In genomic region chr10:115816511-115816910, GRCm38 (mm10) we compare ENCODE assay signal across 10 mouse cellular contexts. TPM values are rescaled to one million over a fixed set of nuclear protein-coding genes. Genes with fewer than 3 reads are reported as not detected.
A peak's percentile ranks its signal among the peaks of the same experiment; 100 is the strongest.
DNase-seq lines count a peak whose midpoint lies in the region; ATAC-seq and TF ChIP-seq lines count a peak whose summit lies in the region.
"Had no signal": no experiment of that assay in that cellular context is flagged by ENCODE, and none has a peak within 500 bp of the region (broad histone marks: within the 10 kb centered on the region; RNA-seq: fewer than 3 reads in every experiment).

Gene Tspan8 (plus strand): TSS chr10:115816832.

- no peaks in the 10 kb centered on the region for H3K36me3 ChIP-seq in heart, embryonic 11.5 days (ENCODE audit: control insufficient read depth, insufficient read depth, low read length)
- H3K36me3 ChIP-seq in MEL (ENCODE audit: control insufficient read depth in 1 of 2, insufficient read depth in 2 of 2, low read length in 2 of 2): peaks cover 0 to 7% of the 10 kb centered on the region in 2 experiments; a peak in 2 of 4 replicates
- H3K36me3 ChIP-seq in midbrain, embryonic 15.5 days (replicated peaks): no peaks in the 10 kb centered on the region

- intact Hi-C loops in gastrocnemius, postnatal 36 days (cut with DNase I): no loop called here

- no peaks in the 10 kb centered on the region for H3K4me1 ChIP-seq in heart, embryonic 11.5 days (ENCODE audit: control insufficient read depth, insufficient read depth, low read length)
- peaks cover 5 to 13% of the 10 kb centered on the region in 2 experiments; a peak in 3 of 4 replicates for H3K4me1 ChIP-seq in MEL (ENCODE audit: control insufficient read depth in 1 of 2, insufficient read depth in 2 of 2, low read length in 2 of 2)
- no peaks in the 10 kb centered on the region for H3K4me1 ChIP-seq in midbrain, embryonic 15.5 days

- no peaks in the 10 kb centered on the region for H3K79me2 ChIP-seq in MEL (ENCODE audit: control insufficient read depth, insufficient read depth, low read length, poor library complexity)

- no peaks in the 10 kb centered on the region for H3K27me3 ChIP-seq in heart, embryonic 11.5 days (ENCODE audit: control insufficient read depth, insufficient read depth, low read length)
- H3K27me3 ChIP-seq in MEL (ENCODE audit: control insufficient read depth in 1 of 2, insufficient read depth in 2 of 2, low read length in 2 of 2): no peaks in the 10 kb centered on the region
- no peaks in the 10 kb centered on the region for H3K27me3 ChIP-seq in midbrain, embryonic 15.5 days (replicated peaks)

- no peak within 1 kb of the TSS; the same call in 1 of the 2 replicates for H3K4me3 ChIP-seq in heart, embryonic 11.5 days (ENCODE audit: low read depth, low read length)
- peak within 1 kb of the TSS; percentile 46 to 76 for H3K4me3 ChIP-seq in MEL (ENCODE audit: control insufficient read depth in 1 of 2, insufficient read depth in 1 of 2, low read depth in 2 of 2, low read length in 2 of 2)
- H3K4me3 ChIP-seq in midbrain, embryonic 15.5 days: no peak within 1 kb of the TSS

- no peak for TF ChIP-seq POLR2A in MEL (IDR thresholded peaks at IDR 0.05; ENCODE audit: control insufficient read depth in 1 of 2, insufficient read depth in 1 of 2, low read depth in 1 of 2, low read length in 2 of 2, poor library complexity in 1 of 2)

- peak; percentile 53 to 60; a peak in 3 of 4 replicates for TF ChIP-seq EP300 in MEL (IDR thresholded peaks at IDR 0.05; ENCODE audit: low read depth in 1 of 2, low read length in 2 of 2)

- TF ChIP-seq CTCF in MEL (IDR thresholded peaks at IDR 0.05 in 2 of 3, conservative IDR thresholded peaks at IDR 0.05 in 1 of 3; ENCODE audit: control insufficient read depth in 1 of 3, insufficient read depth in 1 of 3, low read depth in 2 of 3, low read length in 3 of 3, poor library complexity in 1 of 3, severe bottlenecking in 1 of 3): no peak

- H3K9ac ChIP-seq in heart, embryonic 11.5 days (ENCODE audit: low read depth, low read length): no peak within 1 kb of the TSS
- H3K9ac ChIP-seq in MEL (ENCODE audit: control insufficient read depth, low read depth, low read length, poor library complexity, severe bottlenecking): peak within 1 kb of the TSS; percentile 81
- no peak within 1 kb of the TSS for H3K9ac ChIP-seq in midbrain, embryonic 15.5 days

- 28% methylated on average over 6 of the region's 6 CpGs for WGBS in heart, embryonic 11.5 days (ENCODE audit: insufficient replicate concordance)
- 58% methylated on average over 6 of the region's 6 CpGs for WGBS in midbrain, embryonic 15.5 days

- no peak for TF ChIP-seq RAD21 in MEL (IDR thresholded peaks at IDR 0.05; ENCODE audit: low read depth, low read length)

- no peak for ATAC-seq in heart, embryonic 11.5 days (replicated peaks; ENCODE audit: insufficient number of reproducible peaks, low FRiP score, low TSS enrichment)
- ATAC-seq in midbrain, embryonic 15.5 days (replicated peaks): no peak

- no peak for DNase-seq in heart, adult 18-20 months
- DNase-seq in MEL (ENCODE audit: low read depth, low spot score): peak; percentile 76
- no peak for DNase-seq in gastrocnemius, postnatal 36 days
- DNase-seq in lung, postnatal 25 days (ENCODE audit: low spot score): peak; percentile 21
- DNase-seq in cerebellum, adult 18-20 months: no peak
- DNase-seq in right cerebral cortex, postnatal 4 days: no peak
- DNase-seq: cerebellum, adult 2 months; heart, postnatal 4 days had no signal

- H3K9me3 ChIP-seq in heart, embryonic 11.5 days (replicated peaks; ENCODE audit: control insufficient read depth, low read length): no peaks in the 10 kb centered on the region
- no peaks in the 10 kb centered on the region for H3K9me3 ChIP-seq in MEL (replicated peaks; ENCODE audit: insufficient read depth, low read length)
- no peaks in the 10 kb centered on the region for H3K9me3 ChIP-seq in midbrain, embryonic 15.5 days

- peak within 1 kb of the TSS; percentile 21 for H3K4me2 ChIP-seq in heart, embryonic 11.5 days
- H3K4me2 ChIP-seq in midbrain, embryonic 15.5 days: no peak within 1 kb of the TSS

- H3K27ac ChIP-seq in heart, embryonic 11.5 days (ENCODE audit: low read depth, low read length): no peak within 1 kb of the TSS
- peak within 1 kb of the TSS; percentile 89 for H3K27ac ChIP-seq in MEL (ENCODE audit: control insufficient read depth, low read depth, low read length)
- H3K27ac ChIP-seq in midbrain, embryonic 15.5 days: no peak within 1 kb of the TSS

TF ChIP-seq in MEL, 35 proteins besides CTCF, POLR2A, EP300 and RAD21:
- TF ChIP-seq RCOR1 (IDR thresholded peaks at IDR 0.05; ENCODE audit: low read depth, low read length): 0 out of 2 replicates have a peak, but pooled peaks have one; percentile 15
- 0 out of 2 replicates have a peak, but pooled peaks have one; percentile 29 for TF ChIP-seq JUND (IDR thresholded peaks at IDR 0.05; ENCODE audit: low read depth, low read length)
- no peak for TF ChIP-seq TBP (IDR thresholded peaks at IDR 0.05; ENCODE audit: low read depth, low read length)
- no peak for TF ChIP-seq MXI1 (IDR thresholded peaks at IDR 0.05; ENCODE audit: low read depth, low read length)
- TF ChIP-seq ETS1 (IDR thresholded peaks at IDR 0.05; ENCODE audit: low read depth, low read length): peak; percentile 65; the same call in 1 of the 2 replicates
- TF ChIP-seq TCF12 (IDR thresholded peaks at IDR 0.05; ENCODE audit: low read depth, low read length): 0 out of 2 replicates have a peak, but pooled peaks have one; percentile 20
- TF ChIP-seq KAT2A (conservative IDR thresholded peaks at IDR 0.05; ENCODE audit: low read depth, low read length): no peak
- peak; percentile 97 for TF ChIP-seq ZNF384 (IDR thresholded peaks at IDR 0.05; ENCODE audit: low read depth, low read length)
- TF ChIP-seq ZC3H11A (IDR thresholded peaks at IDR 0.05; ENCODE audit: low read depth, low read length): no peak
- TF ChIP-seq MAZ (IDR thresholded peaks at IDR 0.05; ENCODE audit: low read depth, low read length): no peak
- TF ChIP-seq HCFC1 (IDR thresholded peaks at IDR 0.05; ENCODE audit: low read depth, low read length): no peak
- TF ChIP-seq BHLHE40 (IDR thresholded peaks at IDR 0.05; ENCODE audit: borderline replicate concordance, low read depth, low read length): no peak
- no peak for TF ChIP-seq TAL1 (IDR thresholded peaks at IDR 0.05; ENCODE audit: low read length)
- TF ChIP-seq GATA1 (IDR thresholded peaks at IDR 0.05; ENCODE audit: low read depth, low read length): peak; percentile 73
- TF ChIP-seq ELF1 (IDR thresholded peaks at IDR 0.05; ENCODE audit: low read depth, low read length): no peak
- no peak for TF ChIP-seq SMC3 (IDR thresholded peaks at IDR 0.05; ENCODE audit: low read depth, low read length)

RNA-seq across cellular contexts. Expression of gene Tspan8, which starts in this region (rescaled TPM):
- polyA plus RNA-seq in heart, embryonic 11.5 days (2014; fragmentation: Nextera tagmentation; extraction: Ambion mirVana): 2.7 and 4.3 TPM in 2 replicates
- total RNA-seq in heart, adult 18-20 months (2021): 1 to 10 TPM; 1.4 to 2.0 TPM
- 6.4 and 6.6 TPM in 2 replicates for total RNA-seq in MEL (2012; rRNA removed)
- polyA plus RNA-seq in MEL (2012; ENCODE audit: insufficient read depth in 1 of 2, insufficient read length in 2 of 2, low read depth in 1 of 2, low replicate concordance in 2 of 2, missing spikeins in 1 of 2): 10 to 100 TPM in 1 of 2 experiments, not detected in 1; 16.9 TPM
- total RNA-seq in gastrocnemius, postnatal 36 days (2021): 10 to 100 TPM; 77.7 to 88.5 TPM
- 0.47 and 0.80 TPM in 2 replicates for polyA plus RNA-seq in midbrain, embryonic 15.5 days (2015; fragmentation: Nextera tagmentation; extraction: Ambion mirVana)

Comparison
In these comparisons a context has a peak if more than half of its experiments do, and no peak if none do; other contexts are left out.
1. RNA of gene Tspan8 (total RNA-seq): 77.7 to 88.5 TPM in gastrocnemius, postnatal 36 days; 6.4 to 6.6 TPM in MEL and 1.4 to 2.0 TPM in heart, adult 18-20 months; every median in the first group is over 10 times any median in the second.
2. H3K4me3 ChIP-seq: peak in MEL (2 of 2); none in heart, embryonic 11.5 days (single experiment) and midbrain, embryonic 15.5 days (single experiment).
3. DNase-seq: peak in MEL (single experiment) and lung, postnatal 25 days (single experiment); none in heart, adult 18-20 months (0 of 2), gastrocnemius, postnatal 36 days (0 of 2), cerebellum, adult 18-20 months (0 of 2) and right cerebral cortex, postnatal 4 days (single experiment).